Mouse (Mus musculus) right cerebral cortex, adult 18-20 months (tissue): Measurements from ENCODE around the gene Fsd1l.

Experiments
- DNase-seq: peaks from one replicate; pipeline ENCODE4 v3.0.0; 2022; ENCODE audit warnings: mixed read lengths

Gene Fsd1l

DNA sequence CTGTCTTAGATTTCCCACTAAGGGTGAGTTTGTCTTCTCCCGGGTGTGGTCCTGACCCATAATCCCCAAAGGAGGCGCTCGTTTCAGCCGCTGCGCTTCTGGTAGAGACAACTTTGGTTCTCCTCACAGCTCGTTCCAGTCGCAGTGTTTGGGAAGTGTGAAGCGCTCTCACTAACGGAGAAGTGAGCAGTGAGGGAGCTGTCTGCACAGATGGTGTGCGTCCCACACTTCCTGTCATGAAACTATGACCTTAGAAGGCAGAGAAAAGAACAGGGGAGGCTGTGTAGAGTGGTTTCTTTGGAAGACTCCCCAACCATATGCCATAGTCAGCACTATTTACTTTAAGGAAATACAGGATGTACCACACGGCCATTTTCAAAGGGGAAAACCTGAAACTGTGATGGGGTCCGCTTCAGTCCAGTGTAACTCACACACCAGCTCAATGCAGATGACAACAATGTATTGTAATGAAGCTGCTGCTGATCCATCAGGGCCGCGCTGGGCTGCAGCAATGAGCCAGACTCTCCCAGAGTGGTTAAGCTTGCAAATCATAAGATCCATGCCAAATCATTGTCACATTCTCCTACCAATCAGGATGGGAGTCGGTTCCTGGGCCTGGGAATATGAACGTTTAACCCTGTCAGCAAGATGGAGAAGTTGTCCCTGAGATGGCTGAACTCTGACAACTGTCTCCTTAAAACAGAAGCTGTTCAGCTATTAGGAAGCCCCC lies 119.3 kb downstream of the Fsd1l start:
- peak; percentile 82 for DNase-seq
